Comparison of ENCODE assay signal across 19 mouse cellular contexts in genomic region chr3:55742218-55742617, GRCm38 (mm10). TPM values are rescaled to one million over a fixed set of nuclear protein-coding genes. Genes with fewer than 3 reads are reported as not detected.
DNase-seq lines count a peak whose midpoint lies in the region; ATAC-seq lines count a peak whose summit lies in the region.
"Had no signal": no experiment of that assay in that cellular context is flagged by ENCODE, and none has a peak within 500 bp of the region (broad histone marks: within the 10 kb centered on the region; RNA-seq: fewer than 3 reads in every experiment).

No protein-coding gene starts in this region.

- H3K9ac ChIP-seq in forebrain, embryonic 13.5 days, result no peak overlapping the region
- no peak overlapping the region for H3K9ac ChIP-seq in forebrain, embryonic 11.5 days (ENCODE audit: low read length)
- H3K9ac ChIP-seq in hindbrain, embryonic 11.5 days (ENCODE audit: low read depth, low read length), result no peak overlapping the region
- H3K9ac ChIP-seq in midbrain, embryonic 11.5 days (ENCODE audit: low read length), result no peak overlapping the region
- H3K9ac ChIP-seq in neural tube, embryonic 15.5 days (replicated peaks), result no peak overlapping the region
- H3K9ac ChIP-seq: heart, embryonic 12.5 days; limb, embryonic 13.5 days; liver, embryonic 15.5 days had no signal

- no peaks in the 10 kb centered on the region for H3K9me3 ChIP-seq in forebrain, embryonic 13.5 days (replicated peaks)
- no peaks in the 10 kb centered on the region for H3K9me3 ChIP-seq in forebrain, embryonic 11.5 days (ENCODE audit: control insufficient read depth, low read length)
- H3K9me3 ChIP-seq in hindbrain, embryonic 11.5 days (ENCODE audit: control insufficient read depth, low read length), result no peaks in the 10 kb centered on the region
- H3K9me3 ChIP-seq in midbrain, embryonic 11.5 days (ENCODE audit: control insufficient read depth, low read length), result no peaks in the 10 kb centered on the region
- H3K9me3 ChIP-seq in neural tube, embryonic 15.5 days (replicated peaks), result no peaks in the 10 kb centered on the region
- H3K9me3 ChIP-seq: heart, embryonic 12.5 days; limb, embryonic 13.5 days; liver, embryonic 15.5 days had no signal

- no peak overlapping the region for H3K4me3 ChIP-seq in forebrain, embryonic 13.5 days
- H3K4me3 ChIP-seq in forebrain, embryonic 11.5 days (ENCODE audit: low read depth, low read length), result no peak overlapping the region
- H3K4me3 ChIP-seq in hindbrain, embryonic 11.5 days (ENCODE audit: low read depth, low read length), result no peak overlapping the region
- H3K4me3 ChIP-seq in midbrain, embryonic 11.5 days (ENCODE audit: low read depth, low read length), result no peak overlapping the region
- H3K4me3 ChIP-seq in neural tube, embryonic 15.5 days (replicated peaks), result no peak overlapping the region
- H3K4me3 ChIP-seq: heart, embryonic 12.5 days; limb, embryonic 13.5 days; liver, embryonic 15.5 days had no signal

- H3K27ac ChIP-seq in forebrain, embryonic 13.5 days, result no peak overlapping the region
- no peak overlapping the region for H3K27ac ChIP-seq in forebrain, embryonic 11.5 days (ENCODE audit: low read depth, low read length)
- peak overlapping the region; percentile 58 for H3K27ac ChIP-seq in hindbrain, embryonic 11.5 days (ENCODE audit: low read depth, low read length)
- H3K27ac ChIP-seq in midbrain, embryonic 11.5 days (ENCODE audit: low read depth, low read length), result peak overlapping the region; percentile 65
- peak overlapping the region; percentile 68; the same call in 1 of the 2 replicates for H3K27ac ChIP-seq in neural tube, embryonic 15.5 days (replicated peaks)
- H3K27ac ChIP-seq: limb, embryonic 13.5 days; liver, embryonic 15.5 days had no signal

- H3K27me3 ChIP-seq in forebrain, embryonic 13.5 days, result peaks cover 19% of the 10 kb centered on the region
- peaks cover 3% of the 10 kb centered on the region; the same call in 1 of the 2 replicates for H3K27me3 ChIP-seq in forebrain, embryonic 11.5 days (ENCODE audit: control insufficient read depth, insufficient read depth, low read length)
- H3K27me3 ChIP-seq in hindbrain, embryonic 11.5 days (ENCODE audit: control insufficient read depth, insufficient read depth, low read length), result no peaks in the 10 kb centered on the region
- no peaks in the 10 kb centered on the region for H3K27me3 ChIP-seq in midbrain, embryonic 11.5 days (ENCODE audit: control insufficient read depth, insufficient read depth, low read length)
- H3K27me3 ChIP-seq in neural tube, embryonic 15.5 days (replicated peaks), result no peaks in the 10 kb centered on the region
- H3K27me3 ChIP-seq: heart, embryonic 12.5 days; limb, embryonic 13.5 days; liver, embryonic 15.5 days had no signal

- no peaks in the 10 kb centered on the region for H3K36me3 ChIP-seq in forebrain, embryonic 13.5 days (ENCODE audit: poor library complexity, severe bottlenecking)
- no peaks in the 10 kb centered on the region for H3K36me3 ChIP-seq in forebrain, embryonic 11.5 days (ENCODE audit: control insufficient read depth, insufficient read depth, low read length)
- no peaks in the 10 kb centered on the region for H3K36me3 ChIP-seq in hindbrain, embryonic 11.5 days (ENCODE audit: control insufficient read depth, insufficient read depth, low read length)
- no peaks in the 10 kb centered on the region for H3K36me3 ChIP-seq in midbrain, embryonic 11.5 days (ENCODE audit: control insufficient read depth, insufficient read depth, low read length)
- H3K36me3 ChIP-seq in neural tube, embryonic 15.5 days, result no peaks in the 10 kb centered on the region
- H3K36me3 ChIP-seq: heart, embryonic 12.5 days; limb, embryonic 13.5 days; liver, embryonic 15.5 days had no signal

- ATAC-seq in forebrain, embryonic 13.5 days, result peak; percentile 33; the same call in 1 of the 2 replicates
- no peak for ATAC-seq in forebrain, embryonic 11.5 days (replicated peaks; ENCODE audit: low FRiP score)
- ATAC-seq in hindbrain, embryonic 11.5 days (ENCODE audit: low FRiP score), result no peak
- peak; percentile 62 for ATAC-seq in midbrain, embryonic 11.5 days (ENCODE audit: low FRiP score)
- ATAC-seq in neural tube, embryonic 15.5 days (ENCODE audit: low FRiP score), result peak; percentile 36; the same call in 1 of the 2 replicates
- ATAC-seq: lung, postnatal 0 days had no signal

- 75% methylated on average over 5 of the region's 5 CpGs for WGBS in forebrain, embryonic 13.5 days
- WGBS in forebrain, embryonic 11.5 days, result 80% methylated on average over 5 of the region's 5 CpGs
- 86% methylated on average over 5 of the region's 5 CpGs for WGBS in hindbrain, embryonic 11.5 days
- 61% methylated on average over 5 of the region's 5 CpGs for WGBS in midbrain, embryonic 11.5 days
- WGBS in neural tube, embryonic 15.5 days, result 67% methylated on average over 5 of the region's 5 CpGs

- no peak for DNase-seq in forebrain, embryonic 11.5 days (ENCODE audit: low spot score)
- no peak for DNase-seq in hindbrain, embryonic 11.5 days (ENCODE audit: low spot score)
- DNase-seq in midbrain, embryonic 11.5 days (ENCODE audit: low spot score, missing footprints), result no peak
- DNase-seq in left cerebral cortex, adult 9 months (ENCODE audit: low spot score in 2 of 2), result no peak
- DNase-seq in left cerebral cortex, adult 18-20 months (ENCODE audit: low spot score in 2 of 2), result no peak
- DNase-seq in yolk sac, embryonic 10.5 days (ENCODE audit: low spot score), result no peak
- DNase-seq: heart, postnatal 36 days; kidney, adult 2 months; kidney, postnatal 14 days; right cerebral cortex, postnatal 4 days; thymus, postnatal 14 days had no signal

- no peak overlapping the region for H3K4me2 ChIP-seq in forebrain, embryonic 13.5 days
- no peak overlapping the region for H3K4me2 ChIP-seq in forebrain, embryonic 11.5 days (ENCODE audit: low read depth, low read length, severe bottlenecking)
- H3K4me2 ChIP-seq in hindbrain, embryonic 11.5 days (replicated peaks; ENCODE audit: low read depth, low read length), result no peak overlapping the region
- H3K4me2 ChIP-seq in midbrain, embryonic 11.5 days, result no peak overlapping the region
- no peak overlapping the region for H3K4me2 ChIP-seq in neural tube, embryonic 15.5 days
- H3K4me2 ChIP-seq: heart, embryonic 12.5 days; limb, embryonic 13.5 days; liver, embryonic 15.5 days had no signal

- H3K4me1 ChIP-seq in forebrain, embryonic 13.5 days, result peaks cover 15% of the 10 kb centered on the region
- no peaks in the 10 kb centered on the region for H3K4me1 ChIP-seq in forebrain, embryonic 11.5 days (replicated peaks; ENCODE audit: control insufficient read depth, insufficient read depth, low read length)
- H3K4me1 ChIP-seq in hindbrain, embryonic 11.5 days (replicated peaks; ENCODE audit: control insufficient read depth, insufficient read depth, low read length), result no peaks in the 10 kb centered on the region
- peaks cover 17% of the 10 kb centered on the region for H3K4me1 ChIP-seq in midbrain, embryonic 11.5 days (ENCODE audit: control insufficient read depth, insufficient read depth, low read length)
- peaks cover 8% of the 10 kb centered on the region for H3K4me1 ChIP-seq in neural tube, embryonic 15.5 days
- H3K4me1 ChIP-seq: liver, embryonic 15.5 days had no signal

RNA-seq across cellular contexts. Expression of gene Mab21l1, which starts 40.1 kb away (rescaled TPM):
- polyA plus RNA-seq in forebrain, embryonic 13.5 days (2015; fragmentation: Nextera tagmentation; extraction: Ambion mirVana), result 16.1 and 42.0 TPM in 2 replicates
- polyA plus RNA-seq in forebrain, embryonic 11.5 days (2014; fragmentation: Nextera tagmentation; extraction: Ambion mirVana), result 16.6 and 20.5 TPM in 2 replicates
- 68.1 and 68.5 TPM in 2 replicates for polyA plus RNA-seq in hindbrain, embryonic 11.5 days (2014; fragmentation: Nextera tagmentation; extraction: Ambion mirVana)
- polyA plus RNA-seq in midbrain, embryonic 11.5 days (2014; fragmentation: Nextera tagmentation; extraction: Ambion mirVana), result 92.8 and 102 TPM in 2 replicates
- polyA plus RNA-seq in neural tube, embryonic 15.5 days (2015; fragmentation: Nextera tagmentation; extraction: Ambion mirVana), result 67.4 and 85.1 TPM in 2 replicates
- 1 to 10 TPM; 1.8 to 2.1 TPM for total RNA-seq in left cerebral cortex, adult 18-20 months (2021)
- total RNA-seq: megakaryocyte-erythroid progenitor cell, adult 5-6 weeks; MEL had no signal
- polyA plus RNA-seq: lung, postnatal 0 days had no signal

Comparison
In these comparisons a context has a peak if more than half of its experiments do, and no peak if none do; other contexts are left out.
1. ATAC-seq: peak in forebrain, embryonic 13.5 days (single experiment), midbrain, embryonic 11.5 days (single experiment) and neural tube, embryonic 15.5 days (single experiment); none in forebrain, embryonic 11.5 days (single experiment) and hindbrain, embryonic 11.5 days (single experiment).
2. H3K27ac ChIP-seq: peak in hindbrain, embryonic 11.5 days (single experiment), midbrain, embryonic 11.5 days (single experiment) and neural tube, embryonic 15.5 days (single experiment); none in forebrain, embryonic 13.5 days (single experiment) and forebrain, embryonic 11.5 days (single experiment).